Mouse (Mus musculus) heart, adult 10 weeks (tissue): ENCODE measurements around the gene D430019H16Rik. TPM values are rescaled to one million over a fixed set of nuclear protein-coding genes. Genes with fewer than 3 reads are reported as not detected.

Experiments used
- polyA plus RNA-seq: library from polyadenylated mRNA; stranded (reverse); fragments of 350-450 nt; fragmentation: Illumina TruSeq; extraction: RNeasy Lipid Tissue Mini Kit (QIAGEN cat#74804); gene quantifications from one replicate; pipeline ENCODE4 v1.2.3, GENCODE M21; 2014; ENCODE audit warnings: low read depth, low replicate concordance

The D430019H16Rik gene
- 0.42 TPM for polyA plus RNA-seq

GRCm38 (mm10) chr12:105453670-105454257, at the start of gene D430019H16Rik:
Gene D430019H16Rik (plus strand): TSS chr12:105453856.

Other genes with a start within 250 kb of the D430019H16Rik start
- not detected for gene Tcl1, start 231.1 kb upstream of the D430019H16Rik start, polyA plus RNA-seq
- not detected for gene Tunar, start 120.0 kb upstream of the D430019H16Rik start, polyA plus RNA-seq
- gene Bdkrb2, start 109.4 kb downstream of the D430019H16Rik start, polyA plus RNA-seq = not detected
- not detected for gene Bdkrb1, start 149.2 kb downstream of the D430019H16Rik start, polyA plus RNA-seq
- 7.6 TPM for gene Gskip, start 231.0 kb downstream of the D430019H16Rik start, polyA plus RNA-seq
- gene Atg2b, start 231.4 kb downstream of the D430019H16Rik start, polyA plus RNA-seq = 15.7 TPM